ENCODE assay signal across 8 mouse cellular contexts in the genomic region with DNA sequence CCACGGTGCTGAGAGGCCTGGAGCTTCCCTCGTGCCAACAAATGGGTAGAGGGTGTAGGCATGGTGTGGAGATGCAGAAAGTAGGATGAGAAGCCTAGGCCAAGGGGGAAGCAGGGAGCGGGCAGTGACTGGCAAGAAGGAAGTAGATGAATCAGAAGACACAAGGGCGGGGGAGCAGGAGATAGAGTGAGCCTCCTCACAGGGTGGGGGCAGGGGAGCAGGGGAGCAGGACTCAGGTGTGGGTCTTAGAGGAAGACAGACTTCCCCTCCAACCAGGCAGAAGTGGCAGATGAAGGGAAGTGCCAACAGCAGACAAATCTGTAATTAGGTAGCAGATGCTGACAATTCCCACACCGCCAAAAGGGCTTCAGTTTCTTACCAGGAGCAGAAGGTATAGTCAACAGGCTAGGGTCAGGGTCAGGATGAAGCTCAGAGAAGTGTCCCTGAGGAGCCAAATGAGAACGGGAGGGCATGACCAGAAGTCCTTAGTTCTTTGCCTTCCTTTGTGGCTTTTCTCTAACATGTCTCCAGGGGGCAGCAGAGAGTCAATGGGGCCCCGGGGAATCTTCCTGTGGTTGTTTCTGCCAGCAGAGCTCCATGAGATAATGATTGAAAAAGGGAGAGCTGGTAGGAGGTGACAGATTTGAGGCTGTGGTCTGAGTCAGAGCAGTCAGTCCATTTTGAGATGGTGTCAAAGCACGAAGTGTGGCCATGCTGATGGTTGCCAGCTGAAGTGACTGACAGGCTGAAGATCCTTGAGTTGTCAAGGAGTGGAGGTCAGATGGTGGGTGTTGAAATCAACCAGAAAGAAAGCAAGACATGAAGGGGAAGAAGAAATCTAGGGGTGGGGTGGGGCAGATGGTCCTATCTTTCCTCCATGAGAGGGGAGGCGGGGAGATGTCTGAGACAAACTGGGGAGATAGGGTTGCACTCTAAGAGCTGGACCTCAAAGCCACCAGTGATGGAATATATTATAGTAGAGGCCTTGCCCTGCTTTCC. TPM values are rescaled to one million over a fixed set of nuclear protein-coding genes. Genes with fewer than 3 reads are reported as not detected.
DNase-seq lines count a peak whose midpoint lies in the region; ATAC-seq and TF ChIP-seq lines count a peak whose summit lies in the region.

No protein-coding gene starts in this region.

- H3K9me3 ChIP-seq in liver, postnatal 0 days (ENCODE audit: low read length): no peaks in the 10 kb centered on the region
- H3K9me3 ChIP-seq in stomach, embryonic 14.5 days (ENCODE audit: control insufficient read depth, low read depth, low read length): no peaks in the 10 kb centered on the region

- 50% methylated on average over 9 of the region's 9 CpGs for WGBS in liver, postnatal 0 days (ENCODE audit: insufficient replicate concordance)
- WGBS in stomach, embryonic 14.5 days: 64% methylated on average over 9 of the region's 9 CpGs

- no peaks in the 10 kb centered on the region for H3K27me3 ChIP-seq in liver, postnatal 0 days (ENCODE audit: insufficient read depth, low read length)
- H3K27me3 ChIP-seq in stomach, embryonic 14.5 days (ENCODE audit: control insufficient read depth, insufficient read depth, low read length): no peaks in the 10 kb centered on the region

- ATAC-seq in liver, postnatal 0 days: peak; percentile 44; the same call in 1 of the 2 replicates
- peak; percentile 37 for ATAC-seq in stomach, embryonic 14.5 days (ENCODE audit: insufficient number of reproducible peaks, insufficient read depth, low FRiP score, low read depth)

- H3K27ac ChIP-seq in liver, postnatal 0 days (ENCODE audit: low read depth): no peak overlapping the region
- H3K27ac ChIP-seq in stomach, embryonic 14.5 days (ENCODE audit: low read length): no peak overlapping the region

- TF ChIP-seq POLR2A in brain, embryonic 14.5 days (IDR thresholded peaks at IDR 0.05; ENCODE audit: borderline replicate concordance, extremely low read depth, insufficient read depth, insufficient read length, poor library complexity, severe bottlenecking): no peak

- TF ChIP-seq CTCF in brain, embryonic 14.5 days (IDR thresholded peaks at IDR 0.05; ENCODE audit: borderline replicate concordance, extremely low read depth, insufficient read depth, insufficient read length): peak; percentile 72
- TF ChIP-seq CTCF in liver, postnatal 0 days (IDR thresholded peaks at IDR 0.05; ENCODE audit: low read depth): peak; percentile 94

- H3K4me3 ChIP-seq in liver, postnatal 0 days (ENCODE audit: low read depth, low read length): no peak overlapping the region
- no peak overlapping the region for H3K4me3 ChIP-seq in stomach, embryonic 14.5 days (ENCODE audit: low read depth, low read length)

- intact Hi-C loops in heart, postnatal 10 days (cut with DNase I): loop anchor here (1.0 to 5.0 kb wide), 3 partner anchors 43 to 141 kb away; no protein-coding TSS in a partner anchor

- 0 out of 2 replicates have a peak, but pooled peaks cover 3% of the 10 kb centered on the region for H3K4me1 ChIP-seq in liver, postnatal 0 days (ENCODE audit: insufficient read depth)
- no peaks in the 10 kb centered on the region for H3K4me1 ChIP-seq in stomach, embryonic 14.5 days (ENCODE audit: control insufficient read depth, insufficient read depth, low read length)

- H3K4me2 ChIP-seq in liver, postnatal 0 days (ENCODE audit: low read depth, low read length): no peak overlapping the region
- no peak overlapping the region for H3K4me2 ChIP-seq in stomach, embryonic 14.5 days (replicated peaks; ENCODE audit: low read depth, low read length)

- TF ChIP-seq EP300 in liver, postnatal 0 days (IDR thresholded peaks at IDR 0.05; ENCODE audit: low read depth): peak; percentile 14; the same call in 1 of the 2 replicates

- no peak overlapping the region for H3K9ac ChIP-seq in liver, postnatal 0 days (replicated peaks)
- no peak overlapping the region for H3K9ac ChIP-seq in stomach, embryonic 14.5 days (replicated peaks; ENCODE audit: low read depth, low read length)

- peak; percentile 55 for DNase-seq in gastrocnemius, postnatal 10 days
- no peak for DNase-seq in gastrocnemius, adult 8-10 months (ENCODE audit: low spot score in 2 of 2)
- DNase-seq in spleen, adult 18-20 months: peak; percentile 32 to 65
- no peak for DNase-seq in spleen, adult 12 weeks (ENCODE audit: low spot score)
- no peak for DNase-seq in brain, embryonic 14.5 days (ENCODE audit: low read depth)
- peak; percentile 61 to 81 for DNase-seq in heart, postnatal 10 days
- peak; percentile 76 for DNase-seq in liver, postnatal 0 days

- H3K36me3 ChIP-seq in liver, postnatal 0 days (replicated peaks; ENCODE audit: insufficient read depth, low read length): peaks cover 96% of the 10 kb centered on the region
- peaks cover 31% of the 10 kb centered on the region for H3K36me3 ChIP-seq in stomach, embryonic 14.5 days (ENCODE audit: control insufficient read depth, insufficient read depth, low read length)

RNA-seq across cellular contexts. Expression of a gene that starts 22.1 kb away (rescaled TPM):
- total RNA-seq in gastrocnemius, postnatal 10 days (2021): 1 to 10 TPM; 4.3 to 4.5 TPM
- 1 to 10 TPM; 1.4 to 2.9 (median 1.8) TPM for total RNA-seq in gastrocnemius, adult 8-10 months (2022)
- 364 and 418 TPM in 2 replicates for polyA plus RNA-seq in brain, embryonic 14.5 days (2012; rRNA removed)
- total RNA-seq in heart, postnatal 10 days (2021): 1 to 10 TPM; 2.5 to 4.5 TPM
- not detected in 2 replicates for polyA plus RNA-seq in liver, postnatal 0 days (2015; fragmentation: Nextera tagmentation; extraction: Ambion mirVana)
- polyA plus RNA-seq in stomach, embryonic 14.5 days (2014; fragmentation: Nextera tagmentation; extraction: Ambion mirVana): 1.7 and 2.6 TPM in 2 replicates

RNA-seq across cellular contexts. Expression of a gene that starts 22.1 kb away (rescaled TPM):
- 100 to 1,000 TPM in 1 of 2 experiments, 10 to 100 TPM in 1; 98.8 to 119 TPM for total RNA-seq in gastrocnemius, postnatal 10 days (2021)
- 10 to 100 TPM in 3 of 4 experiments, 1 to 10 TPM in 1; 9.8 to 15.7 (median 13.1) TPM for total RNA-seq in gastrocnemius, adult 8-10 months (2022)
- polyA plus RNA-seq in brain, embryonic 14.5 days (2012; rRNA removed): 57.7 and 67.1 TPM in 2 replicates
- total RNA-seq in heart, postnatal 10 days (2021): 10 to 100 TPM; 52.4 to 54.4 TPM
- 2.9 and 3.0 TPM in 2 replicates for polyA plus RNA-seq in liver, postnatal 0 days (2015; fragmentation: Nextera tagmentation; extraction: Ambion mirVana)
- polyA plus RNA-seq in stomach, embryonic 14.5 days (2014; fragmentation: Nextera tagmentation; extraction: Ambion mirVana): 83.3 and 87.9 TPM in 2 replicates

RNA-seq across cellular contexts. Expression of a gene that starts 23.4 kb away (rescaled TPM):
- total RNA-seq in gastrocnemius, postnatal 10 days (2021): 10 to 100 TPM in 1 of 2 experiments, 1 to 10 TPM in 1; 7.3 to 12.6 TPM
- 1 to 10 TPM; 2.5 to 4.5 (median 3.1) TPM for total RNA-seq in gastrocnemius, adult 8-10 months (2022)
- polyA plus RNA-seq in brain, embryonic 14.5 days (2012; rRNA removed): 6.8 and 7.1 TPM in 2 replicates
- 10 to 100 TPM; 12.4 to 13.0 TPM for total RNA-seq in heart, postnatal 10 days (2021)
- polyA plus RNA-seq in liver, postnatal 0 days (2015; fragmentation: Nextera tagmentation; extraction: Ambion mirVana): 8.4 and 8.5 TPM in 2 replicates
- polyA plus RNA-seq in stomach, embryonic 14.5 days (2014; fragmentation: Nextera tagmentation; extraction: Ambion mirVana): 15.0 and 17.2 TPM in 2 replicates

RNA-seq across cellular contexts. Expression of a gene that starts 26.8 kb away (rescaled TPM):
- 10 to 100 TPM in 1 of 2 experiments, 1 to 10 TPM in 1; 9.1 to 12.3 TPM for total RNA-seq in gastrocnemius, postnatal 10 days (2021)
- 10 to 100 TPM in 2 of 4 experiments, 1 to 10 TPM in 2; 8.6 to 10.8 (median 9.8) TPM for total RNA-seq in gastrocnemius, adult 8-10 months (2022)
- 123 and 145 TPM in 2 replicates for polyA plus RNA-seq in brain, embryonic 14.5 days (2012; rRNA removed)
- total RNA-seq in heart, postnatal 10 days (2021): 10 to 100 TPM; 15.5 to 15.6 TPM
- 5.6 and 6.7 TPM in 2 replicates for polyA plus RNA-seq in liver, postnatal 0 days (2015; fragmentation: Nextera tagmentation; extraction: Ambion mirVana)
- polyA plus RNA-seq in stomach, embryonic 14.5 days (2014; fragmentation: Nextera tagmentation; extraction: Ambion mirVana): 27.0 and 30.3 TPM in 2 replicates

Comparison
In these comparisons a context has a peak if more than half of its experiments do, and no peak if none do; other contexts are left out.
1. DNase-seq: peak in gastrocnemius, postnatal 10 days (single experiment), spleen, adult 18-20 months (2 of 2), heart, postnatal 10 days (2 of 2) and liver, postnatal 0 days (single experiment); none in gastrocnemius, adult 8-10 months (0 of 2), spleen, adult 12 weeks (single experiment) and brain, embryonic 14.5 days (single experiment).